Mouse (Mus musculus): ENCODE results near the gene Map1s.

Gene Map1s

GRCm38 (mm10) chr8:70928778-70929322 lies 23.1 kb downstream of the Map1s start:
- no peak for ATAC-seq (ENCODE audit: insufficient number of reproducible peaks, low FRiP score, low TSS enrichment)

- no peak for ATAC-seq (ENCODE audit: insufficient number of reproducible peaks, low FRiP score, low TSS enrichment)
Measured at GRCm38 (mm10) chr8:70931731-70932130, 26.0 kb downstream of the Map1s start.

- no peak for ATAC-seq (ENCODE audit: insufficient number of reproducible peaks, low FRiP score, low TSS enrichment)
Measured at GRCm38 (mm10) chr8:70933036-70933435, 27.3 kb downstream of the Map1s start.

- ATAC-seq (ENCODE audit: insufficient number of reproducible peaks, low FRiP score, low TSS enrichment): no peak
Measured at GRCm38 (mm10) chr8:70934786-70935185, 29.1 kb downstream of the Map1s start.

GRCm38 (mm10) chr8:70937200-70937599 lies 31.5 kb downstream of the Map1s start:
- ATAC-seq (ENCODE audit: insufficient number of reproducible peaks, low FRiP score, low TSS enrichment): no peak

GRCm38 (mm10) chr8:70941478-70941877 lies 35.7 kb downstream of the Map1s start:
- no peak for ATAC-seq (ENCODE audit: insufficient number of reproducible peaks, low FRiP score, low TSS enrichment)

GRCm38 (mm10) chr8:70943187-70943586 lies 37.5 kb downstream of the Map1s start:
- ATAC-seq (ENCODE audit: insufficient number of reproducible peaks, low FRiP score, low TSS enrichment): no peak

GRCm38 (mm10) chr8:70949847-70950246 lies 44.1 kb downstream of the Map1s start:
- no peak for ATAC-seq (ENCODE audit: insufficient number of reproducible peaks, low FRiP score, low TSS enrichment)

GRCm38 (mm10) chr8:70960703-70961472 lies 55.2 kb downstream of the Map1s start:
- ATAC-seq (ENCODE audit: insufficient number of reproducible peaks, low FRiP score, low TSS enrichment): no peak

- no peak for ATAC-seq (ENCODE audit: insufficient number of reproducible peaks, low FRiP score, low TSS enrichment)
Measured at GRCm38 (mm10) chr8:70964159-70964558, 58.4 kb downstream of the Map1s start.

GRCm38 (mm10) chr8:70964861-70965260 lies 59.1 kb downstream of the Map1s start:
- ATAC-seq (ENCODE audit: insufficient number of reproducible peaks, low FRiP score, low TSS enrichment): no peak
